Mouse (Mus musculus): Measurements from ENCODE around the gene Tead1. TPM values are rescaled to one million over a fixed set of nuclear protein-coding genes. Genes with fewer than 3 reads are reported as not detected.

Tead1 gene
- 100 to 1,000 TPM; 166 to 191 (median 175) TPM for total RNA-seq (2022)

- peak; percentile 93 for DNase-seq (ENCODE audit: low spot score)
Measured at GRCm38 (mm10) chr7:112679171-112679512, at the start of gene Tead1. Gene Tead1, plus strand, starts transcription at chr7:112679318.

- no peak for DNase-seq (ENCODE audit: low spot score)
Measured at GRCm38 (mm10) chr7:112634505-112635213, 44.5 kb upstream of the Tead1 start.

DNA sequence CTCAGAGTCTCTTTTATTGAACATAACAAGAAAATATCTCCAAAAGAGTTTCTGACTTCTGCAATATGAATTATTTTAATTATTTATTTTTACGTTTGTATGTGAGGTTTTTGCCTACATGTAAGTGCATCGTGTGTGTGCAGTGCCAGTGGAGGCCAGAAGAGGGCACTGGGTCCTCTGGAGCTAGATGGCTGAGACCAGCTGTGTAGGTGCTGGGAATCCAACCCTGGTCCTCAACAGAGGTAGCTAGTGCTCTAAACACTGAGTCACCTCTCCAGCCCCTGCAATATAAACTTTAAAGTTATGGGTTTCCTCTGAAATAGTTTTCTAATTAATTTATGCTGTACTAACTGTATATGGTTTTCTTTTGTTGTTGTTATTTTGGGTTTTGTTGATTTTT, 43.2 kb upstream of the Tead1 start:
- no peak for DNase-seq (ENCODE audit: low spot score)

GRCm38 (mm10) chr7:112643866-112644543, 35.1 kb upstream of the Tead1 start:
- no peak for DNase-seq (ENCODE audit: low spot score)

GRCm38 (mm10) chr7:112644701-112645100, 34.4 kb upstream of the Tead1 start:
- peak; percentile 71 for DNase-seq (ENCODE audit: low spot score)

DNA sequence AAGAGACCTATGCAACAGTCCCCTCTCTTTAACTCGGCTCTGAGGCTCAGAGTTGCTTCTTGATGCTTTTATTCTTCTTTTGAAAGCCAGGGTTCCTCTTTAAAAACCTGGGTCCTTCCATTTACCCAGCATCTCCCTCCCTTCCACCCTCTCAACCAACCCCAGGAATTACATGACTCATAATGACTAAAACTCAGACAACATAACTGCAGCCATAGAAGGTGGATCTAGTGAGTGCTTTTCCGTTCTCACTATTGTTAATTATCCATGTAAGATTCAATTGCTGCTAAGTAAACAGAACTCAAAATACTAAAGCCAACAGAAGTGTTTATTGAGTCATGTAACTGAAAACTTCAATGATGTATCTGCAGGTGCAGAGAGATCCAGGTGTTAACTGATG, 33.4 kb upstream of the Tead1 start:
- DNase-seq (ENCODE audit: low spot score), result no peak

DNA sequence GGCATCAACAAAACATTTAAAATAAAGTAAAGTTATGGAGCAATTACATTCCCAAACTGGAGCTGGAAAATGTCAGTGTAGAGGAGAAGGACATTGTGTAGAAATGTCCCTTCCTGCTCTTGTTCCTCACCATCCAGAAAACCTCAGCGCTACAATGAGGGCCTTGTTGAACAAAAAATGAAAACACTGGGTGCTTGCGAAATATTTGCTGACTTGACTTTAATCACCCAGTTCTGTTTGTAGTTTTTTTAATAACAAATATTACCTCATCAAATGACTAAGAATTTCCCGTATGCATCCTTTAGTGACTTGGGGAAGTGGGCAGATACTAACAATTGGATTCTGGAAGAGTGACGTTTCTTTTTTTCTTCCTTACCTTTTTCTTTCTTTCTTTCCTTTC, 31.7 kb upstream of the Tead1 start:
- DNase-seq (ENCODE audit: low spot score), result no peak

DNA sequence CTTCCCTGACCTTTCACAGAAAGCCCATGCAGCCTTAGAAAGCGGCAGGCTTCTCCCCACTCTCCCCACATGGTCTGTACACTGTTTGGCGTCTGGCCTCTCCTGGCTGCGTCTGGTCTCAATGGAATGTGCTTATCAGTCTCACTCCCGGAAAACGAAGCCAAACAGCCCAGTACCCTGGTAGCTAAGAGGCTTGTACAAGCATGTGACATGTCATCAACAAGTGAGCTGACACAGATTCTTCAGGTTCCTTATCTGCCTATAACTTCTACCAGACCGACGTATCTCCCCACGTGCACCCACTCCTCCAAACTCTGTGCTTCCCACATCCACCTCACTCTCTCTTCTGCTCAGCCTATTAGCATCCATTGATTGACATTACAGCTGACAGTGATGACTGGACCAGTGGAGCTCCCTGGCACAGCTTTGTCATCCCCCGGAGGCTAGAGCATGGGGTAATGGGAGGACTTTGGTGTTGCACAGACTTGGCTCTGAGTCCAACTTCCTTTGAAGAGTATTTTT, 22.9 kb upstream of the Tead1 start:
- peak; percentile 89 for DNase-seq (ENCODE audit: low spot score)

DNA sequence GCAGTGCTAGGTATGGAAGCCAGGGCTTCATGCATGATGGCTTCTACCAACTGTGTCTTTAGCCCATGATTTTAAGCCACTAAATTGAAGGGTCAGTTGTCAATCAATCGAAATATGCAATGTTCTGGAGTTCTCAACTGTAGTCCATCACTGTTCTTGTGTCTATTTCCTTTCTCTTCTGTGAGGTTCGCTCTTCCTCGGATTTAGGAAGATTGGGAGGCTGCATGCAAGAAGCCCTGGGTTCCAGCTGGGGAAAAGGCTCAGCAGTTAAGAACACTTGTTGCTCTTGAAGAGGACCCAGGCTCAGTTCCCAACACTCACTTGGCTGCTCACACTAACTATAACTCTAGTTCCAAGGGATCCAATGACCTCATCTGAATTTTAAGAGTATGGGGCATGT, 20.2 kb upstream of the Tead1 start:
- DNase-seq (ENCODE audit: low spot score), result no peak

DNA sequence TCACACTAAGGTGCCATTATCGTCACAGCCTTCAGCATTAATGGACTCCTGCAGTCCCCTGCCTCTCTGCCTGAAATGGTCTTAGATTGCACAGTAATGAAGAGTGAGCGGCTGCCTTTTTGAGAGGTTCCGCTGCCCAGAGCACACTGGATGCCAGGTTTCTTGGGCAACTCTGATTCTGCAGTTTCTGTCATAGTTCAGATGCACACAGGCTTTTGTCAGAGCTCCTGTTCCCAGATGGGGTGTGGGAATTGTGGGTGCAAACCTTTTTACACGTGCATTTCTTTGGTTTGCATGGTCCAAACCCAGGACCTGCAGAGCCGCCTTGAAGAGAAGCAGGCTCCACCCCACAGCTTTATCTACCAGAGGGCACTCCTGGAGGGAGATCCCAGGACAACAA, 19.3 kb upstream of the Tead1 start:
- DNase-seq (ENCODE audit: low spot score), result no peak

DNA sequence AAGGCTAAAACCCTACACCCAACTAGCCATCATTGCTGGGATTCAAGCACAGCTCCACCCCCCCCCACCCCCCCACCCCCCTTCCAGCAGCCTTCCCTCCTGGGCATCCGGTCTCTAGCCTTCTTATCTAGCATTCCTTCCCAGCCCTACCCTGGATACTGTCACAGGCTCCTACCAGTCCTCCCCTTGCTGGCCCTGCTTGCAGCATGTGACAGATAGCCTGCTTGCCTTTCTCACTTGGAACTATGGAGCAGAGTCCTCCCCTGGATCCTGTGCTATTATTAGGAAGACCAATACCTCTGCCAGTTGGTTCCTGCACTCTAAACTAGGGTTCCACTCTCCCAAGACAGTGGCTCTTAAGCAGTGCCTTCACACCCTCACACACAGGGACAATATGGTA, 18.8 kb upstream of the Tead1 start:
- DNase-seq (ENCODE audit: low spot score), result peak; percentile 80

GRCm38 (mm10) chr7:112662398-112663313, 16.5 kb upstream of the Tead1 start:
- no peak for DNase-seq (ENCODE audit: low spot score)

GRCm38 (mm10) chr7:112663314-112663966, 15.7 kb upstream of the Tead1 start:
- peak; percentile 49 for DNase-seq (ENCODE audit: low spot score)

GRCm38 (mm10) chr7:112669993-112670392, 9.1 kb upstream of the Tead1 start:
- DNase-seq (ENCODE audit: low spot score), result no peak

GRCm38 (mm10) chr7:112678418-112679170, 524 bp upstream of the Tead1 start:
- DNase-seq (ENCODE audit: low spot score), result peak; percentile 67

DNA sequence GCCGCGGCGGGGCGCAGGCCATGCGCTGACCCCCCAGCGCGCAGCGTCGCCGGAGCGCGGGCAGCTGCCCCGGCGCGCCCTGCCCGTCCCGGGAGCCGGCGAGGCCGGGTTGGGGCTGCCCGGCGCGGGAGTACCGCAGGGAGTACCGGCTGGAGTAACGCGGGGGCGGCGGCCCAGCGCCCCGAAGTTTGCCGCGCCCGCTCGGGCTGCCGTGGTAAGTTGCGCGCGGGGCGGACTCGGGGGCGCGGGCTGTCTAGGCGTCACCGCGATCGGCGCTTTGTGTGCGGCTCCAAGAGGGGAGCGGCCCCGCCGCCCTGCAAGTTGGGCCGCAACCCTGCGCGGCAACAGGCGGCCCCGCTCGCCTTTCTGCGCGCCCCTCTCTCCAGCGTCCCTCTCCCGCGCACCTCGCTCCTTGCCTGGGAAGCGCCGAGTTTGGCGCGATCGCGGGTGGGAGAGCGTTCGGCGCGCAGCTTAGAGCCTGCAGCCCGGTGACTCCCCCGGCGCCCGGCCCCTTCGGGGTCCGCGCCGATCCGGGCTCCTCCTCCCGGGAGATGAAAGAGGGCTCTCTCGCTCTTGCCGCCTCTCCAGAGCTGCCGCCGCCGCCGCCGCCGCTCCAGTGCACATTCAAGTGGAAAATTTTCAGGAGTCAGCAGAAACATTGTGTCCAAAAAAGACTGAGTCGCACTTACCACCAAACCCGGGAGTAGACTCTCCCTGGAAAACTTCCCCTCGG, 561 bp downstream of the Tead1 start:
- peak; percentile 66 for DNase-seq (ENCODE audit: low spot score)

DNA sequence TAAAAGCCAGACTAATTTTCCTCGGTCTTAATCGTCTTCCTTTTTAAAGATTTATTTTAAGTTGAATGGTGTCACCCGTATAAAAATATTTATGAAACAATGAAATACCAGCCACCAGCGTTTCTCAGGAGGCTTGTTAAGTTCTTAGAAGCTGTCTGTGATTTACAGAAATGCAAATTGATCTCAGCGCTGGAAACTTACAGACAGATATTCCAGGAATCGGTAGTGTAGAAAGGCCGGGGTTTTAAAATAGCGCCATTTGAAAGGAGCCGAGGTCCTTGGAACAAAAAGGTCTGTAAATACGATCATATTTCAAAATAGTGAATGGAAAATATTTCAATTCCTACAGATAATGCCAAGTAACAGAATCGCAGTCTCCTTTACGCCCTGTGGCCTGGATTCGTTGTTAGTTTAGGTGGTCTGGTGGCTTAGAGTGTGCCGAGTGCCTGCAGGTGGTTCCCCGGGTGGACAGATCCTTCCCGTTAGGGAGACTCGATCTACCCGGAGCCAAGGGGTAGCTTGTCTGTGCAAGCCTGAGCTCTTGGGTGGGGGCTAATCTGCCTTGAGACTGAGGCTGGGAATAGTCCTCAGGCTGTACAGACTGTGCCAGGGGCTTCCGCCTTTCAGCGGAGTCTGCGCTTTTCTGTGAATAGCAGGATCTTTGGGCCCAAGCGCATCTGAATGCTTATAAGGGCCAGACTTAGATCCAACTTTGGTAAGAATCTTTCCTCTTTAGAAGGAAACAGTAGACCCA, 1.6 kb downstream of the Tead1 start:
- DNase-seq (ENCODE audit: low spot score), result no peak

DNA sequence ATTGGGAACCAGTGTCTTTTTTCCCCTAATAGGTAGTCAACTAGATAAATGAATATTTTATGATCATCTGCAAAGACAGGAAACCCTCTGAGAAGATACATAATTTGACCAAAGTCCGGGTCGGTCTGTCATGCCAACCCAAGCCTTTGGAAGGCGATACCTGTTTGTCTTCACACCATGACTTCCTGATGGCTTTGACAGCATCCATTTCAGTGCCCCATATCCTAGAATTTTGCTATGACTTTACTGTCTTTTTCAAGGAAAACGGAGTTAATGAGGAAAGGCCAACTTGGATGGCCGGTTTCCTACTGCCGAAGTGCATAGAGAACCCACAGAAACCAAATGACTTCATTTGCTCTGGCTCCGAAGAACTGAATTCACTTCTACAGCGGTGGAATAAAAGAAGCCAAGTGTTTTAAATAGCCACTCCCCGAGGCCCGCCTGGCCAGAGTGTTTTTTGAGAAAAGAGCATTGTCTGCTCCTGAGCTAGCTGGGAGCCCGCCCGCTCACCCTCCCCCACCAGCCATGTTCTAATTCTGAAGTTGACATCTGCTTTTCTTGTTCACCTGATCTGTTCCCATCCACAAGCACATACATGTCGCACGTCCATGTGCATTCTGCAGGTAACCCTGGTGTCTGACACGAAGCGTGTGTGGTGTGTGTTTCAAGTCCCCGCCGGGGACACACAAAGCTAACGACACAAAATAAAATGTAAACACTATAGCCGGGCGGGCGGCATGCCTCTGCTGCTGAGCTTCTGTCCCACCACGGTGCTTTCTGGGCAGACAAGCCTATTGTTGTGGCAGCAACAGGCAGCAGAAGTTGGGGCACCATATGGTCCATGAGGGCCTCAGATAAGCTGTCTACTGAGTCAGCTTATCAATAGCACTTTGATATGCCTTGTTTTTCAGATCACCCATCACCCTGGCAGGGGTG, 5.8 kb downstream of the Tead1 start:
- DNase-seq (ENCODE audit: low spot score), result peak; percentile 55
